Mouse (Mus musculus): Measurements from ENCODE around the gene Rac2. TPM values are rescaled to one million over a fixed set of nuclear protein-coding genes. Genes with fewer than 3 reads are reported as not detected.

Rac2 gene
- polyA plus RNA-seq, 1 experiment from 2014 or later: 8.8 TPM

DNA sequence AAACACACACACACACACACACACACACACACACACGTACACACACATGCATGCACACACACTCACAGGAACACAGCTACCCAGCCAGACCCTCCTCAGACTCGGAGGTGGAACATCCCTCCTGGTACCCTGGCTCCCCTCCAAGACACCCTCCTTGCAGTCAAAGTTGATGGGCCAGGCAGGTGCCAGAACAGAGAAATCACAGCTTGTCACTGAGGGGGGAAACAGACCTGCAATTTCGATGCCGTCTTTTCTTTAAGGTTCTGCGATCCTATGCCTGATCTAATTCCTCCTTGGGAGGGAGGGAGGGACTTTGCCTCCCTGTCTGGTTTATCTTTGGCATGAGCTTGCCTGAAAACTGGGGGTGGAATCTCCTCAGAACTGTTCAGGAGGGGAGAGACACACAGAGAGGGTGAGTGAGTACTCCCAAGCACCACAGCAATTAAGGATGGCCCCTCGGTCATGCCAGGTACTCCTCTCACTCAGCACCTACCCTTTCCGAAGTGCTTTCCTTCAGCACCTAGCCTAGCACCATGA lies 29.7 kb downstream of the Rac2 start:
- peaks cover 29% of the 10 kb centered on the region for H3K4me1 ChIP-seq (replicated peaks)
- 79% methylated on average over 7 of the region's 7 CpGs for WGBS
- H3K27me3 ChIP-seq: peaks cover 13% of the 10 kb centered on the region; the same call in 1 of the 2 replicates
- no peak overlapping the region for H3K27ac ChIP-seq (replicated peaks)
- no peaks in the 10 kb centered on the region for H3K9me3 ChIP-seq
- no peak overlapping the region for H3K4me2 ChIP-seq
- H3K9ac ChIP-seq: no peak overlapping the region
- ATAC-seq (ENCODE audit: low read depth): no peak
- H3K36me3 ChIP-seq: no peaks in the 10 kb centered on the region
- no peak overlapping the region for H3K4me3 ChIP-seq

DNA sequence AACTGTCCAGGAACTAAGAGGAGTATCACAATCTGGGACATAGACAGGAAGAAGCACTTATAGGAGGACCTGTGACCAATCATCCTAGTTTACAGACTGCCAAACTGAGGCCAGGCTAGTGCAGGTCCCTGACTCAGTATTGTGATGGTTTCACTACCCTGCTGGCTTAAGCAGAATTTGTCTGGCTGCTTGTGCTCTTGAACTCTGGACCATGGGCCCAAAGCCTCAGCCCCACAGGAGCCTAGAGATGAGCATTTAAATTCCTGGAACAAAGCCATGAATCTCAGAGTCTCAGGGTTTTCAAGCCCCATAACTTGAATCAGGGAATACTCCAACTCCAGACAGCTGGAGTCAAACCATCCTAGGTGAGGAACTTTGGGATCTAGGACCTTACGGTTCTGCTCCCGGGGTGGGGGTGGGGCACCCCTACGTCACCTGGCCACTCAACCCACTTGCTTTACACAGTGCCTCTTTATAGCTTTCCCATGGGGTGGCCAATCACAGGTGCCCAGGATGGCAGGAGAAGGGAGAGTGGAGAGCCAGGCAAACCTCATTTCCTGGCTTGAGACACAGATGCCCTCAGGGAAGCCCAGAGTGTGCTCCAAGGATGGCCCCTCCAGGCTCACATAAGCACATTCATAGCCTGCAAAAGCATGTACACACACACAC lies 30.4 kb downstream of the Rac2 start:
- H3K9me3 ChIP-seq: no peaks in the 10 kb centered on the region
- H3K9ac ChIP-seq: no peak overlapping the region
- no peak overlapping the region for H3K4me3 ChIP-seq
- H3K27me3 ChIP-seq: peaks cover 13% of the 10 kb centered on the region; the same call in 1 of the 2 replicates
- WGBS: 78% methylated on average over 3 of the region's 3 CpGs
- H3K4me2 ChIP-seq: no peak overlapping the region
- no peak for ATAC-seq (ENCODE audit: low read depth)
- H3K36me3 ChIP-seq: no peaks in the 10 kb centered on the region
- peaks cover 28% of the 10 kb centered on the region for H3K4me1 ChIP-seq (replicated peaks)
- no peak overlapping the region for H3K27ac ChIP-seq (replicated peaks)

- Histone ChIP-seq H3K9me3 (no peaks in the 10 kb centered on the region), H3K36me3 (no peaks in the 10 kb centered on the region), H3K27me3 (peaks cover 13% of the 10 kb centered on the region; the same call in 1 of the 2 replicates), H3K4me1 (replicated peaks) (peaks cover 28% of the 10 kb centered on the region), H3K4me2 (no peak overlapping the region), H3K4me3 (no peak overlapping the region), H3K9ac (no peak overlapping the region), H3K27ac (replicated peaks) (no peak overlapping the region)
- WGBS: 70% methylated on average over 3 of the region's 3 CpGs
- ATAC-seq (ENCODE audit: low read depth): no peak
These were observed 31.0 kb downstream of the Rac2 start for GRCm38 (mm10) chr15:78541606-78542005.

- Histone ChIP-seq H3K4me2 (no peak overlapping the region), H3K27ac (replicated peaks) (no peak overlapping the region), H3K9ac (no peak overlapping the region), H3K36me3 (no peaks in the 10 kb centered on the region), H3K27me3 (peaks cover 13% of the 10 kb centered on the region; the same call in 1 of the 2 replicates), H3K9me3 (no peaks in the 10 kb centered on the region), H3K4me1 (replicated peaks) (peaks cover 28% of the 10 kb centered on the region), H3K4me3 (no peak overlapping the region)
- no peak for ATAC-seq (ENCODE audit: low read depth)
- 67% methylated on average over 3 of the region's 3 CpGs for WGBS
These were observed 31.5 kb downstream of the Rac2 start for GRCm38 (mm10) chr15:78541036-78541435.

- Histone ChIP-seq H3K27me3 (peaks cover 13% of the 10 kb centered on the region; the same call in 1 of the 2 replicates), H3K27ac (replicated peaks) (no peak overlapping the region), H3K4me3 (no peak overlapping the region), H3K36me3 (no peaks in the 10 kb centered on the region), H3K4me2 (no peak overlapping the region), H3K4me1 (replicated peaks) (peaks cover 15% of the 10 kb centered on the region), H3K9me3 (no peaks in the 10 kb centered on the region), H3K9ac (no peak overlapping the region)
- 50% methylated on average over 10 of the region's 10 CpGs for WGBS
- ATAC-seq (ENCODE audit: low read depth): no peak
These were observed 36.7 kb downstream of the Rac2 start for GRCm38 (mm10) chr15:78535723-78536421.

- no peaks in the 10 kb centered on the region; the same call in 1 of the 2 replicates for H3K27me3 ChIP-seq
- 76% methylated on average over 10 of the region's 10 CpGs for WGBS
- peaks cover 35% of the 10 kb centered on the region for H3K4me1 ChIP-seq (replicated peaks)
- no peak overlapping the region for H3K4me3 ChIP-seq
- H3K27ac ChIP-seq (replicated peaks): no peak overlapping the region
- ATAC-seq (ENCODE audit: low read depth): no peak
- 0 out of 2 replicates have a peak overlapping the region, but pooled peaks have one; percentile 22 for H3K9ac ChIP-seq
- no peaks in the 10 kb centered on the region for H3K36me3 ChIP-seq
- no peaks in the 10 kb centered on the region for H3K9me3 ChIP-seq
- H3K4me2 ChIP-seq: no peak overlapping the region
These were observed 39.2 kb downstream of the Rac2 start for GRCm38 (mm10) chr15:78533346-78533835.

- H3K9me3 ChIP-seq: no peaks in the 10 kb centered on the region
- H3K9ac ChIP-seq: peak overlapping the region; percentile 22; the same call in 1 of the 2 replicates
- no peaks in the 10 kb centered on the region for H3K36me3 ChIP-seq
- 0 out of 2 replicates have a peak overlapping the region, but pooled peaks have one; percentile 15 for H3K27ac ChIP-seq (replicated peaks)
- H3K4me2 ChIP-seq: peak overlapping the region; percentile 53; the same call in 1 of the 2 replicates
- ATAC-seq (ENCODE audit: low read depth): no peak
- WGBS: 74% methylated on average over 10 of the region's 10 CpGs
- no peaks in the 10 kb centered on the region; the same call in 1 of the 2 replicates for H3K27me3 ChIP-seq
- no peak overlapping the region for H3K4me3 ChIP-seq
- peaks cover 35% of the 10 kb centered on the region for H3K4me1 ChIP-seq (replicated peaks)
These were observed 39.8 kb downstream of the Rac2 start for GRCm38 (mm10) chr15:78532566-78533345.

DNA sequence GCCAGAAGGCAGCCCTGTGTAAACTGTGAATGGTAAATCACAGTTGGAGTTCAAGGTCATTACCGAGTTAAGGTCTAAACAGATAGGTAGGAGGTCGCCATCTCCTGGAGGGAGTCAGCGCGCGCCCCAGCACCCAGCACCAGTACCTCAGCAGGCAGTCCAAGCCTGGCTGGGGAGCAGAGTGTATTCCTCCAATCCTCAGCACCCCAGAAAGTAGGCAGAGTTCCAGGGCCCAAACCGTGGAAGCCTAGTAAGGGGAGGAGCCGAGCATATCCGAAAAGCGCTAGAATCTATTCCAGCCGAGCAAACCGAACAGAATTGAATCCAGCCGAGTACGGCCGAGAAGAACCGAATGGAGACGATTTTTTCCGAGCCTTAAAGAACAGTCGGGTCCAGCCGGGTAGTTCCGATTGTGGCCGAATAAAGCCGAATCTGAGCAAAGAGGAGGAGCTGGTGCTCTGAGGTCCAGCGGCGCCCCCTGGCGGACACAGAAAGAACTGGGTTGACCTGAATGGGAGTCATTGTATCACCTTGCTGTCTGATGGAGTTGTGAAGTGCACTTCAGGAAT lies 40.6 kb downstream of the Rac2 start:
- H3K27ac ChIP-seq (replicated peaks): peak overlapping the region; percentile 86
- no peaks in the 10 kb centered on the region for H3K9me3 ChIP-seq
- H3K36me3 ChIP-seq: no peaks in the 10 kb centered on the region
- H3K9ac ChIP-seq: peak overlapping the region; percentile 69
- peaks cover 35% of the 10 kb centered on the region for H3K4me1 ChIP-seq (replicated peaks)
- H3K4me3 ChIP-seq: peak overlapping the region; percentile 32
- WGBS: under 1% methylated on average over 25 of the region's 25 CpGs
- peak; percentile 89 for ATAC-seq (ENCODE audit: low read depth)
- H3K4me2 ChIP-seq: peak overlapping the region; percentile 53
- H3K27me3 ChIP-seq: no peaks in the 10 kb centered on the region; the same call in 1 of the 2 replicates

DNA sequence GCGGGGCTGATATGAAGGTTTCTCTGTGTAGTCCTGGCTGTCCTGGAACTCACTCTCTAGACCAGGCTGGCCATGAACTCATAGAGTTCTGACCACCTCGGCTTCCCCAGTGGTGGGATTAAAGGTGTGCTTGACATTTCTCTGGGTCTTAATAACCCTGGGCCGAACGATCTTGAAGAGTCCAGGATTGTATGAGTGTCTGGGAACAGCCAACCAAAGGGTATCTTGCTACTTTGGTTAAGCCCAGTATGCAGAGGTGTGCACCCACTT lies 41.2 kb downstream of the Rac2 start:
- H3K4me2 ChIP-seq: peak overlapping the region; percentile 53
- no peaks in the 10 kb centered on the region for H3K9me3 ChIP-seq
- H3K9ac ChIP-seq: peak overlapping the region; percentile 69
- 66% methylated on average over 4 of the region's 4 CpGs for WGBS
- no peaks in the 10 kb centered on the region for H3K36me3 ChIP-seq
- peaks cover 35% of the 10 kb centered on the region for H3K4me1 ChIP-seq (replicated peaks)
- H3K4me3 ChIP-seq: peak overlapping the region; percentile 32; the same call in 1 of the 2 replicates
- H3K27ac ChIP-seq (replicated peaks): peak overlapping the region; percentile 86
- H3K27me3 ChIP-seq: no peaks in the 10 kb centered on the region; the same call in 1 of the 2 replicates
- ATAC-seq (ENCODE audit: low read depth): no peak; the same call in 1 of the 2 replicates

DNA sequence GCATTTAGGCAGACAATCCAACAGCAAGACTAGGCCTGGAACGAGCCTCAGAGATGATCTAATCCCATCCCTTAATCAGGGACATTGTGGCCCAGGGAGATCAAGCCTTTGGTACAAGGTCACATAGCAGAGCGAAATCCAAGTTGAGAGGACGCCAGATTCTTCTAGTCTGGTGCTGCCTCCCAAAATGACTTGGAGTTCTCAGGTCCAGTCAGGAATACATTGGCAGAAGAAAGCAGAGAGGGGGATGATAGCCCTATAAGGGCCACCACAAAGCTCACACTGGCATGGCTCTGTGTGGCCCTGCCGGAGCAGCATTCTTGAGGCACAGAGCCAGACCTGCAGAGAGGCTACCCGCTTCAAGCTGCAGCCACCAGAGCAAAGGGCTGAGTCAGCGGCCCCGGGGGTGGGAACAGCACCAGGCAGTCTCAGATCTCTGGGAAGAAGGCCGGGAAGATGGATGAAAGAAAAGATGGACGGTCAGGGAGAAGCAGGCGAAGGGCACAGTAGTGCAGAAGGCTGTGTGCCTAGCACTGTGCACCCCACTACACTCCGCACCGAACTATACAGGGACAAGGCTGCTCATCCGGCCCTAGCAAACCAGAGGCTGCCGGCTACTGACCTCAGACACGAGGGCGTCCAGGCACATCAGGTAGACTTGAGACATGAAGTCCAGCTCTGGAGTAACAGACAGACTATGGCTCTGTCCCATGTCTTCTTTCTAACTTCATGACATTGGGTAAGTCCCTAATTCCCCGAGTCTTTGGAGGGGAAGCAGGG lies 41.7 kb downstream of the Rac2 start, which contains the start of gene C1qtnf6:
Gene C1qtnf6, minus strand, starts transcription at position 746 of the 780 bp plus-strand sequence.
- Histone ChIP-seq H3K9ac (peak within 1 kb of the TSS; percentile 69), H3K4me3 (peak within 1 kb of the TSS; percentile 32), H3K36me3 (no peaks in the 10 kb centered on the region), H3K27me3 (no peaks in the 10 kb centered on the region; the same call in 1 of the 2 replicates), H3K4me2 (peak within 1 kb of the TSS; percentile 53), H3K4me1 (replicated peaks) (peaks cover 35% of the 10 kb centered on the region), H3K27ac (replicated peaks) (peak within 1 kb of the TSS; percentile 86), H3K9me3 (no peaks in the 10 kb centered on the region)
- ATAC-seq (ENCODE audit: low read depth): no peak
- WGBS: 68% methylated on average over 17 of the region's 17 CpGs

- Histone ChIP-seq H3K27me3 (no peaks in the 10 kb centered on the region; the same call in 1 of the 2 replicates), H3K4me2 (no peak overlapping the region), H3K4me1 (replicated peaks) (peaks cover 30% of the 10 kb centered on the region), H3K27ac (replicated peaks) (no peak overlapping the region), H3K9me3 (no peaks in the 10 kb centered on the region), H3K4me3 (no peak overlapping the region), H3K9ac (peak overlapping the region; percentile 69), H3K36me3 (no peaks in the 10 kb centered on the region)
- 71% methylated on average over 3 of the region's 3 CpGs for WGBS
- ATAC-seq (ENCODE audit: low read depth): no peak
These were observed 42.4 kb downstream of the Rac2 start for GRCm38 (mm10) chr15:78530141-78530540.

Data from neural tube, embryonic 13.5 days (tissue).